Comparison of ENCODE assay signal across 9 mouse cellular contexts in genomic region chr7:5081241-5081640, GRCm38 (mm10). TPM values are rescaled to one million over a fixed set of nuclear protein-coding genes. Genes with fewer than 3 reads are reported as not detected.
DNase-seq lines count a peak whose midpoint lies in the region; ATAC-seq and TF ChIP-seq lines count a peak whose summit lies in the region.
"Had no signal": no experiment of that assay in that cellular context is flagged by ENCODE, and none has a peak within 500 bp of the region (broad histone marks: within the 10 kb centered on the region; RNA-seq: fewer than 3 reads in every experiment).

No protein-coding gene starts in this region.

- 72% methylated on average over 6 of the region's 6 CpGs for WGBS in embryonic facial prominence, embryonic 14.5 days
- 74% methylated on average over 6 of the region's 6 CpGs for WGBS in limb, embryonic 12.5 days
- WGBS in neural tube, embryonic 15.5 days: 80% methylated on average over 6 of the region's 6 CpGs

- peaks cover 10% of the 10 kb centered on the region; the same call in 1 of the 2 replicates for H3K4me1 ChIP-seq in embryonic facial prominence, embryonic 14.5 days (ENCODE audit: control insufficient read depth, insufficient read depth, low read length)
- H3K4me1 ChIP-seq in limb, embryonic 12.5 days (replicated peaks): peaks cover 18% of the 10 kb centered on the region
- peaks cover 37% of the 10 kb centered on the region for H3K4me1 ChIP-seq in neural tube, embryonic 15.5 days

- H3K36me3 ChIP-seq in embryonic facial prominence, embryonic 14.5 days (ENCODE audit: control insufficient read depth, insufficient read depth, low read length): peaks cover 65% of the 10 kb centered on the region
- peaks cover 65% of the 10 kb centered on the region for H3K36me3 ChIP-seq in limb, embryonic 12.5 days
- H3K36me3 ChIP-seq in neural tube, embryonic 15.5 days: peaks cover 36% of the 10 kb centered on the region

- no peak for DNase-seq in left cerebral cortex, adult 2 months (ENCODE audit: extremely low spot score in 1 of 2, low spot score in 2 of 2)
- no peak for DNase-seq in left cerebral cortex, adult 8-10 months (ENCODE audit: low spot score in 2 of 2)
- DNase-seq in embryonic facial prominence, embryonic 14.5 days (ENCODE audit: low spot score): no peak
- DNase-seq in ovary, postnatal 10 days (ENCODE audit: low spot score): no peak
- no peak for DNase-seq in cerebellum, postnatal 25 days
- DNase-seq in gastrocnemius, adult 8-10 months (ENCODE audit: low spot score in 2 of 2): no peak
- DNase-seq: adrenal gland, postnatal 36 days had no signal

- ATAC-seq in embryonic facial prominence, embryonic 14.5 days (ENCODE audit: low read depth): no peak
- no peak for ATAC-seq in limb, embryonic 12.5 days (ENCODE audit: insufficient number of reproducible peaks, insufficient read depth, low FRiP score, low TSS enrichment, low read depth)
- no peak for ATAC-seq in neural tube, embryonic 15.5 days (ENCODE audit: low FRiP score)

- H3K9me3 ChIP-seq in embryonic facial prominence, embryonic 14.5 days (ENCODE audit: control insufficient read depth, low read length): no peaks in the 10 kb centered on the region
- H3K9me3 ChIP-seq in limb, embryonic 12.5 days: no peaks in the 10 kb centered on the region
- no peaks in the 10 kb centered on the region for H3K9me3 ChIP-seq in neural tube, embryonic 15.5 days (replicated peaks)

- peak overlapping the region; percentile 69 for H3K4me2 ChIP-seq in embryonic facial prominence, embryonic 14.5 days (ENCODE audit: low read depth, low read length)
- peak overlapping the region; percentile 69 for H3K4me2 ChIP-seq in limb, embryonic 12.5 days
- peak overlapping the region; percentile 67 for H3K4me2 ChIP-seq in neural tube, embryonic 15.5 days

- H3K27me3 ChIP-seq in embryonic facial prominence, embryonic 14.5 days (replicated peaks; ENCODE audit: control insufficient read depth, insufficient read depth, low read length): no peaks in the 10 kb centered on the region
- no peaks in the 10 kb centered on the region for H3K27me3 ChIP-seq in limb, embryonic 12.5 days
- H3K27me3 ChIP-seq in neural tube, embryonic 15.5 days (replicated peaks): no peaks in the 10 kb centered on the region

- TF ChIP-seq CTCF in left cerebral cortex, adult 2 months (IDR thresholded peaks at IDR 0.05): no peak; the same call in 1 of the 2 replicates

- H3K4me3 ChIP-seq in left cerebral cortex, adult 2 months: peak overlapping the region; percentile 96
- peak overlapping the region; percentile 100 for H3K4me3 ChIP-seq in embryonic facial prominence, embryonic 14.5 days (ENCODE audit: low read depth, low read length)
- H3K4me3 ChIP-seq in limb, embryonic 12.5 days (replicated peaks): peak overlapping the region; percentile 98
- H3K4me3 ChIP-seq in neural tube, embryonic 15.5 days (replicated peaks): peak overlapping the region; percentile 94

- H3K9ac ChIP-seq in embryonic facial prominence, embryonic 14.5 days (ENCODE audit: low read depth, low read length): peak overlapping the region; percentile 98
- peak overlapping the region; percentile 98 for H3K9ac ChIP-seq in limb, embryonic 12.5 days (replicated peaks)
- H3K9ac ChIP-seq in neural tube, embryonic 15.5 days (replicated peaks): peak overlapping the region; percentile 96

- no peak overlapping the region for H3K27ac ChIP-seq in left cerebral cortex, adult 2 months
- no peak overlapping the region for H3K27ac ChIP-seq in embryonic facial prominence, embryonic 14.5 days (replicated peaks; ENCODE audit: low read depth, low read length)
- no peak overlapping the region for H3K27ac ChIP-seq in limb, embryonic 12.5 days
- 0 out of 2 replicates have a peak overlapping the region, but pooled peaks have one; percentile 88 for H3K27ac ChIP-seq in neural tube, embryonic 15.5 days (replicated peaks)

- intact Hi-C loops in left cerebral cortex, adult 2 months (cut with DNase I): loop anchor here (5.0 kb wide), 1 partner anchor 944 kb away; the partner anchor contains the start of gene Leng8

RNA-seq across cellular contexts. Expression of gene Epn1, which starts 1.2 kb away (rescaled TPM):
- total RNA-seq in left cerebral cortex, adult 2 months (2021): 100 to 1,000 TPM; 470 to 471 TPM
- 100 to 1,000 TPM; 395 to 439 (median 410) TPM for total RNA-seq in left cerebral cortex, adult 8-10 months (2022)
- polyA plus RNA-seq in embryonic facial prominence, embryonic 14.5 days (2014; fragmentation: Nextera tagmentation; extraction: Ambion mirVana): 59.3 and 66.2 TPM in 2 replicates
- 62.8 and 67.3 TPM in 2 replicates for polyA plus RNA-seq in limb, embryonic 12.5 days (2016; fragmentation: Nextera tagmentation; extraction: Ambion mirVana)
- 92.5 and 105 TPM in 2 replicates for polyA plus RNA-seq in neural tube, embryonic 15.5 days (2015; fragmentation: Nextera tagmentation; extraction: Ambion mirVana)
- 100 to 1,000 TPM; 164 to 200 (median 181) TPM for total RNA-seq in gastrocnemius, adult 8-10 months (2022)

RNA-seq across cellular contexts. Expression of gene U2af2, which starts 19.3 kb away (rescaled TPM):
- 100 to 1,000 TPM; 183 to 187 TPM for total RNA-seq in left cerebral cortex, adult 2 months (2021)
- 100 to 1,000 TPM; 159 to 182 (median 174) TPM for total RNA-seq in left cerebral cortex, adult 8-10 months (2022)
- 105 and 114 TPM in 2 replicates for polyA plus RNA-seq in embryonic facial prominence, embryonic 14.5 days (2014; fragmentation: Nextera tagmentation; extraction: Ambion mirVana)
- 171 and 175 TPM in 2 replicates for polyA plus RNA-seq in limb, embryonic 12.5 days (2016; fragmentation: Nextera tagmentation; extraction: Ambion mirVana)
- polyA plus RNA-seq in neural tube, embryonic 15.5 days (2015; fragmentation: Nextera tagmentation; extraction: Ambion mirVana): 94.2 and 105 TPM in 2 replicates
- total RNA-seq in gastrocnemius, adult 8-10 months (2022): 10 to 100 TPM; 38.2 to 52.9 (median 47.0) TPM

RNA-seq across cellular contexts. Expression of gene Zfp580, which starts 29.9 kb away (rescaled TPM):
- total RNA-seq in left cerebral cortex, adult 2 months (2021): 10 to 100 TPM; 30.5 to 32.5 TPM
- total RNA-seq in left cerebral cortex, adult 8-10 months (2022): 10 to 100 TPM; 25.2 to 31.7 (median 27.2) TPM
- 34.9 and 44.1 TPM in 2 replicates for polyA plus RNA-seq in embryonic facial prominence, embryonic 14.5 days (2014; fragmentation: Nextera tagmentation; extraction: Ambion mirVana)
- 29.3 and 39.6 TPM in 2 replicates for polyA plus RNA-seq in limb, embryonic 12.5 days (2016; fragmentation: Nextera tagmentation; extraction: Ambion mirVana)
- 90.7 and 101 TPM in 2 replicates for polyA plus RNA-seq in neural tube, embryonic 15.5 days (2015; fragmentation: Nextera tagmentation; extraction: Ambion mirVana)
- 1 to 10 TPM; 1.5 to 3.7 (median 3.1) TPM for total RNA-seq in gastrocnemius, adult 8-10 months (2022)

RNA-seq across cellular contexts. Expression of gene Rfpl4, which starts 35.5 kb away (rescaled TPM):
- total RNA-seq in left cerebral cortex, adult 2 months (2021): not detected
- not detected for total RNA-seq in left cerebral cortex, adult 8-10 months (2022)
- polyA plus RNA-seq in embryonic facial prominence, embryonic 14.5 days (2014; fragmentation: Nextera tagmentation; extraction: Ambion mirVana): not detected in 2 replicates
- 0.14 TPM in 1 of 2 replicates, not detected in the other for polyA plus RNA-seq in limb, embryonic 12.5 days (2016; fragmentation: Nextera tagmentation; extraction: Ambion mirVana)
- not detected in 2 replicates for polyA plus RNA-seq in neural tube, embryonic 15.5 days (2015; fragmentation: Nextera tagmentation; extraction: Ambion mirVana)
- not detected for total RNA-seq in gastrocnemius, adult 8-10 months (2022)

RNA-seq across cellular contexts. Expression of gene Zfp784, which starts 43.0 kb away (rescaled TPM):
- total RNA-seq in left cerebral cortex, adult 2 months (2021): 1 to 10 TPM; 4.2 to 5.5 TPM
- 1 to 10 TPM; 5.4 to 6.0 (median 5.7) TPM for total RNA-seq in left cerebral cortex, adult 8-10 months (2022)
- polyA plus RNA-seq in embryonic facial prominence, embryonic 14.5 days (2014; fragmentation: Nextera tagmentation; extraction: Ambion mirVana): 4.4 and 6.0 TPM in 2 replicates
- 4.7 and 5.2 TPM in 2 replicates for polyA plus RNA-seq in limb, embryonic 12.5 days (2016; fragmentation: Nextera tagmentation; extraction: Ambion mirVana)
- polyA plus RNA-seq in neural tube, embryonic 15.5 days (2015; fragmentation: Nextera tagmentation; extraction: Ambion mirVana): 7.7 and 9.0 TPM in 2 replicates
- 1 to 10 TPM; 2.3 to 3.0 (median 2.7) TPM for total RNA-seq in gastrocnemius, adult 8-10 months (2022)

Comparison
In these comparisons a context has a peak if more than half of its experiments do, and no peak if none do; other contexts are left out.
1. RNA of gene Zfp580, which starts 29.9 kb away (total RNA-seq): 30.5 to 32.5 TPM in left cerebral cortex, adult 2 months and 25.2 to 31.7 TPM in left cerebral cortex, adult 8-10 months; 1.5 to 3.7 TPM in gastrocnemius, adult 8-10 months; every median in the first group is over 4 times any median in the second.
2. Peak in every context shown above with its lines, with median percentiles within 50 percentile points of each other: H3K4me3 ChIP-seq, H3K4me2 ChIP-seq and H3K9ac ChIP-seq.